Mouse (Mus musculus) cerebellum, postnatal 14 days (tissue): ENCODE measurements at regions not wholly inside any gene's neighbourhood (a gene's known extent, or its start where the extent isn't known, plus 50 kb on each side); places are given as distances from the start of the nearest gene placed in this dataset.
A peak's percentile ranks its signal among the peaks of the same experiment; 100 is the strongest.

Experiments used
- DNase-seq, 2 experiments: peaks; one replicate each; pipeline ENCODE4 v3.0.0; 2021; ENCODE audit warnings: mixed read lengths in 2 of 2

GRCm38 (mm10) chr5:4595010-4595409 is 162.8 kb downstream of the Fzd1 start:
- no peak for DNase-seq

GRCm38 (mm10) chr5:4594562-4594961 is 163.3 kb downstream of the Fzd1 start:
- no peak for DNase-seq

GRCm38 (mm10) chr5:4593638-4594381 is 164.0 kb downstream of the Fzd1 start:
- no peak for DNase-seq

GRCm38 (mm10) chr5:4591721-4592120 is 166.1 kb downstream of the Fzd1 start:
- DNase-seq = no peak

- no peak for DNase-seq
Measured at GRCm38 (mm10) chr5:4582702-4583475, 174.9 kb downstream of the Fzd1 start.

- DNase-seq = no peak
Measured at GRCm38 (mm10) chr5:4580185-4580839, 177.5 kb downstream of the Fzd1 start.

GRCm38 (mm10) chr5:4578856-4579255 is 179.0 kb downstream of the Fzd1 start:
- no peak for DNase-seq

- no peak for DNase-seq
Measured at GRCm38 (mm10) chr5:4577179-4577578, 180.7 kb downstream of the Fzd1 start.

GRCm38 (mm10) chr5:4563862-4564261 is 194.0 kb downstream of the Fzd1 start:
- no peak for DNase-seq

GRCm38 (mm10) chr5:4561661-4562060 is 196.2 kb downstream of the Fzd1 start:
- DNase-seq = no peak

GRCm38 (mm10) chr5:4561139-4561470 is 196.7 kb downstream of the Fzd1 start:
- no peak for DNase-seq

- DNase-seq = no peak
Measured at GRCm38 (mm10) chr5:4560370-4561138, 197.3 kb downstream of the Fzd1 start.

- DNase-seq = no peak
Measured at GRCm38 (mm10) chr5:4554972-4555371, 202.9 kb downstream of the Fzd1 start.

- peak; percentile 38 to 43 for DNase-seq
Measured at GRCm38 (mm10) chr5:4538572-4538971, 219.3 kb downstream of the Fzd1 start.

GRCm38 (mm10) chr5:4536790-4537189 is 221.0 kb downstream of the Fzd1 start:
- no peak for DNase-seq

- no peak for DNase-seq
Measured at GRCm38 (mm10) chr5:4535951-4536350, 221.9 kb downstream of the Fzd1 start.

GRCm38 (mm10) chr5:4534512-4534911 is 223.3 kb downstream of the Fzd1 start:
- no peak for DNase-seq

- DNase-seq = peak; percentile 19 to 53
Measured at GRCm38 (mm10) chr5:4530236-4531067, 227.4 kb downstream of the Fzd1 start.

- DNase-seq = peak; percentile 16 to 36
Measured at GRCm38 (mm10) chr5:4526042-4526815, 231.6 kb downstream of the Fzd1 start.

GRCm38 (mm10) chr5:4500599-4500998 is 257.2 kb downstream of the Fzd1 start:
- DNase-seq = no peak

GRCm38 (mm10) chr5:4499036-4499435 is 258.8 kb downstream of the Fzd1 start:
- DNase-seq = no peak
